Mouse (Mus musculus): ENCODE results near the gene Cdr2. TPM values are rescaled to one million over a fixed set of nuclear protein-coding genes. Genes with fewer than 3 reads are reported as not detected.
A peak's percentile ranks its signal among the peaks of the same experiment; 100 is the strongest.

Gene Cdr2
- total and polyA plus RNA-seq, 2 experiments from 2014 or later: 9.1 to 26.7 TPM

GRCm38 (mm10) chr7:120942506-120942905 lies 39.6 kb downstream of the Cdr2 start:
- no peak overlapping the region for H3K27ac ChIP-seq (ENCODE audit: low read depth, low read length)
- TF ChIP-seq CTCF (IDR thresholded peaks at IDR 0.05): no peak
- DNase-seq (ENCODE audit: low spot score) (no peak), ATAC-seq (ENCODE audit: low FRiP score) (no peak)
- peaks cover 64% of the 10 kb centered on the region for H3K36me3 ChIP-seq (ENCODE audit: insufficient read depth, low read length)
- H3K4me3 ChIP-seq (ENCODE audit: low read depth, low read length): no peak overlapping the region
- WGBS: 72% methylated on average over 1 of the region's 1 CpGs
- H3K4me2 ChIP-seq (ENCODE audit: low read depth, low read length, poor library complexity, severe bottlenecking): no peak overlapping the region
- H3K4me1 ChIP-seq (ENCODE audit: insufficient read depth, low read length): no peaks in the 10 kb centered on the region
- no peak overlapping the region for H3K9ac ChIP-seq (replicated peaks; ENCODE audit: low read length, poor library complexity, severe bottlenecking)
- H3K27me3 ChIP-seq (ENCODE audit: insufficient read depth, low read length): no peaks in the 10 kb centered on the region
- no peaks in the 10 kb centered on the region for H3K9me3 ChIP-seq (ENCODE audit: low read length)

DNA sequence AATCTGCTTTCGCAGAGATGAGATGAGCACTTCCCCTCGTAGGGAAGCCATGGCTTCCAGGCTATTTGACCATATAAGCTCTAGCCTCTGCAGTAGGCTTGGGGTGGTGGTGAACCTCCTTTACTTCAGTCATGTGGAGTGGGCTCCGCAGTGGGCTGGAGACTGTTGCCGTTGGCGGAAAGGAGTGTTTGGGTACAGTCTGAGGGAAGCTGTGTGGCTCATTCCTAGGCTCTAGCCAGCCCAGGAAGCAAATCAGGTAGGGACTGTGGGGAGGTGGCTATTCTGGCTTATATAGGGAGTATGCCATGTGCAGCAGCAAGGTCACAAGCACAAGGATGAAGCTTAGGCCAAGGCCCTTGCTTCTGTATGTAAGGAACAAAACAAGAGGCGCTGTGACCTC lies 40.9 kb downstream of the Cdr2 start:
- peaks cover 71% of the 10 kb centered on the region for H3K36me3 ChIP-seq (ENCODE audit: insufficient read depth, low read length)
- no peak overlapping the region for H3K4me2 ChIP-seq (ENCODE audit: low read depth, low read length, poor library complexity, severe bottlenecking)
- no peaks in the 10 kb centered on the region for H3K27me3 ChIP-seq (ENCODE audit: insufficient read depth, low read length)
- H3K9ac ChIP-seq (replicated peaks; ENCODE audit: low read length, poor library complexity, severe bottlenecking): no peak overlapping the region
- no peaks in the 10 kb centered on the region for H3K4me1 ChIP-seq (ENCODE audit: insufficient read depth, low read length)
- no peak for DNase-seq (ENCODE audit: low spot score)
- ATAC-seq (ENCODE audit: low FRiP score): no peak
- TF ChIP-seq CTCF (IDR thresholded peaks at IDR 0.05): no peak
- no peak overlapping the region for H3K27ac ChIP-seq (ENCODE audit: low read depth, low read length)
- H3K9me3 ChIP-seq (ENCODE audit: low read length): no peaks in the 10 kb centered on the region
- 91% methylated on average over 6 of the region's 6 CpGs for WGBS
- no peak overlapping the region for H3K4me3 ChIP-seq (ENCODE audit: low read depth, low read length)

DNA sequence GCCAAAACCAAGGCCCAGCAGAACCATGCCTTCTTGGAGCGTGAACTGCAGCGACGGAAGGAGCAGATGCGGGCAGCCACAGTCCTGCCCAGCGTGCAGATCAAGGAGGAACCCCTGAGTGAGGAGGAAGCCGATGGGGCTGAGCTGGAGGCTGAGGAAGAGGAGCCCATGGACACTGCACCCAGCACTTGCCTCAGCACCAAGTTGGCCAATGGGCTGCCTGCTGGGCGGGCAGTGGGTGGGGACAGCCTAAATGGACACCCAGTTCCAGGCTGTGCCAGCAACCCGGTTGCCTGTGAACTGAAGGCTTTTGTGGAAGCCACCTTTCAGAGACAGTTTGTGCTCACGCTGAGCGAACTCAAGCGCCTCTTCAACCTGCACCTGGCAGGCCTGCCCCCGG lies 41.8 kb downstream of the Cdr2 start:
- TF ChIP-seq CTCF (IDR thresholded peaks at IDR 0.05): no peak
- ATAC-seq (ENCODE audit: low FRiP score) (no peak), DNase-seq (ENCODE audit: low spot score) (no peak)
- 90% methylated on average over 12 of the region's 12 CpGs for WGBS
- Histone ChIP-seq H3K4me3 (ENCODE audit: low read depth, low read length) (no peak overlapping the region), H3K4me1 (ENCODE audit: insufficient read depth, low read length) (no peaks in the 10 kb centered on the region), H3K27ac (ENCODE audit: low read depth, low read length) (no peak overlapping the region), H3K4me2 (ENCODE audit: low read depth, low read length, poor library complexity, severe bottlenecking) (no peak overlapping the region), H3K9ac (replicated peaks; ENCODE audit: low read length, poor library complexity, severe bottlenecking) (no peak overlapping the region), H3K27me3 (ENCODE audit: insufficient read depth, low read length) (no peaks in the 10 kb centered on the region), H3K9me3 (ENCODE audit: low read length) (no peaks in the 10 kb centered on the region), H3K36me3 (ENCODE audit: insufficient read depth, low read length) (peaks cover 73% of the 10 kb centered on the region)

- Histone ChIP-seq H3K4me3 (ENCODE audit: low read depth, low read length) (no peak overlapping the region), H3K9me3 (ENCODE audit: low read length) (no peaks in the 10 kb centered on the region), H3K4me1 (ENCODE audit: insufficient read depth, low read length) (no peaks in the 10 kb centered on the region), H3K4me2 (ENCODE audit: low read depth, low read length, poor library complexity, severe bottlenecking) (no peak overlapping the region), H3K9ac (replicated peaks; ENCODE audit: low read length, poor library complexity, severe bottlenecking) (no peak overlapping the region), H3K36me3 (ENCODE audit: insufficient read depth, low read length) (peaks cover 82% of the 10 kb centered on the region), H3K27me3 (ENCODE audit: insufficient read depth, low read length) (no peaks in the 10 kb centered on the region), H3K27ac (ENCODE audit: low read depth, low read length) (no peak overlapping the region)
- no peak for TF ChIP-seq CTCF (IDR thresholded peaks at IDR 0.05)
- DNase-seq (ENCODE audit: low spot score): peak; percentile 10
- ATAC-seq (ENCODE audit: low FRiP score): no peak
- 83% methylated on average over 9 of the region's 9 CpGs for WGBS
These were observed 43.9 kb downstream of the Cdr2 start for GRCm38 (mm10) chr7:120938206-120938605.

GRCm38 (mm10) chr7:120936522-120936921 lies 45.6 kb downstream of the Cdr2 start:
- Histone ChIP-seq H3K4me1 (ENCODE audit: insufficient read depth, low read length) (no peaks in the 10 kb centered on the region), H3K27me3 (ENCODE audit: insufficient read depth, low read length) (no peaks in the 10 kb centered on the region), H3K4me3 (ENCODE audit: low read depth, low read length) (no peak overlapping the region), H3K27ac (ENCODE audit: low read depth, low read length) (no peak overlapping the region), H3K4me2 (ENCODE audit: low read depth, low read length, poor library complexity, severe bottlenecking) (no peak overlapping the region), H3K9me3 (ENCODE audit: low read length) (no peaks in the 10 kb centered on the region), H3K36me3 (ENCODE audit: insufficient read depth, low read length) (peaks cover 83% of the 10 kb centered on the region), H3K9ac (replicated peaks; ENCODE audit: low read length, poor library complexity, severe bottlenecking) (no peak overlapping the region)
- WGBS: 90% methylated on average over 4 of the region's 4 CpGs
- ATAC-seq (ENCODE audit: low FRiP score) (no peak), DNase-seq (ENCODE audit: low spot score) (no peak)
- TF ChIP-seq CTCF (IDR thresholded peaks at IDR 0.05): no peak

GRCm38 (mm10) chr7:120934716-120935115 lies 47.4 kb downstream of the Cdr2 start:
- TF ChIP-seq CTCF (IDR thresholded peaks at IDR 0.05): peak; percentile 82
- no peak for ATAC-seq (ENCODE audit: low FRiP score)
- 19% methylated on average over 5 of the region's 5 CpGs for WGBS

More at GRCm38 (mm10) chr7:120934716-120935115, 47.4 kb downstream of the Cdr2 start:
- Histone ChIP-seq H3K4me3 (ENCODE audit: low read depth, low read length) (no peak overlapping the region), H3K27ac (ENCODE audit: low read depth, low read length) (no peak overlapping the region), H3K4me1 (ENCODE audit: insufficient read depth, low read length) (no peaks in the 10 kb centered on the region), H3K4me2 (ENCODE audit: low read depth, low read length, poor library complexity, severe bottlenecking) (no peak overlapping the region), H3K36me3 (ENCODE audit: insufficient read depth, low read length) (peaks cover 84% of the 10 kb centered on the region), H3K27me3 (ENCODE audit: insufficient read depth, low read length) (no peaks in the 10 kb centered on the region), H3K9me3 (ENCODE audit: low read length) (no peaks in the 10 kb centered on the region), H3K9ac (replicated peaks; ENCODE audit: low read length, poor library complexity, severe bottlenecking) (no peak overlapping the region)
- DNase-seq (ENCODE audit: low spot score): peak; percentile 74

All from midbrain, postnatal 0 days (tissue).